Mouse (Mus musculus): ENCODE measurements at regions not wholly inside any gene's neighbourhood (a gene's known extent, or its start where the extent isn't known, plus 50 kb on each side); places are given as distances from the start of the nearest gene placed in this dataset.
A peak's percentile ranks its signal among the peaks of the same experiment; 100 is the strongest.

DNA sequence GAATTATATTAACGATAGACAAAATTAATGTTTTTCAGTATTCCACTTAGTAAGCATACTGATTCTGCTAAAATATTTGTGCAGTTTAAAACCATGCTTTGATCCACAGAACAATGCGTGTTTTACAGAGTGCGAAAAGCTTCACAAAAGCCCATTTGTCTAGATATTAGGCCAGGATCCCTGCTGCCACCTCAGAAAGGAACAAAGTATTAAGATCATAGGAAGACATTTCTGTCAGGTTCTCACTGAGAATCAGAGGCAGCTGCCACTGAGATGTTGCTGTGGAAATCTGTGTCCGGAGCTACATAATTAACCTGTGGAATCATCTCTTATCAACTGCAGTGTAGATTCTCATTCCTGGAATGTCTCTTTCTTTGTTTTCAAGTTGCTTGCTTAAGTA is 656.9 kb downstream of the Car8 start:
- TF ChIP-seq CTCF (IDR thresholded peaks at IDR 0.05; ENCODE audit: borderline replicate concordance, insufficient read depth, low read length): no peak
- no peak for TF ChIP-seq POLR2A (IDR thresholded peaks at IDR 0.05; ENCODE audit: low read depth, low read length)
- no peaks in the 10 kb centered on the region for H3K4me1 ChIP-seq (ENCODE audit: control insufficient read depth, insufficient read depth, low read length)
- no peak overlapping the region for H3K27ac ChIP-seq (ENCODE audit: insufficient read depth, low read length)
- H3K4me3 ChIP-seq (ENCODE audit: insufficient read depth, low read length): no peak overlapping the region

DNA sequence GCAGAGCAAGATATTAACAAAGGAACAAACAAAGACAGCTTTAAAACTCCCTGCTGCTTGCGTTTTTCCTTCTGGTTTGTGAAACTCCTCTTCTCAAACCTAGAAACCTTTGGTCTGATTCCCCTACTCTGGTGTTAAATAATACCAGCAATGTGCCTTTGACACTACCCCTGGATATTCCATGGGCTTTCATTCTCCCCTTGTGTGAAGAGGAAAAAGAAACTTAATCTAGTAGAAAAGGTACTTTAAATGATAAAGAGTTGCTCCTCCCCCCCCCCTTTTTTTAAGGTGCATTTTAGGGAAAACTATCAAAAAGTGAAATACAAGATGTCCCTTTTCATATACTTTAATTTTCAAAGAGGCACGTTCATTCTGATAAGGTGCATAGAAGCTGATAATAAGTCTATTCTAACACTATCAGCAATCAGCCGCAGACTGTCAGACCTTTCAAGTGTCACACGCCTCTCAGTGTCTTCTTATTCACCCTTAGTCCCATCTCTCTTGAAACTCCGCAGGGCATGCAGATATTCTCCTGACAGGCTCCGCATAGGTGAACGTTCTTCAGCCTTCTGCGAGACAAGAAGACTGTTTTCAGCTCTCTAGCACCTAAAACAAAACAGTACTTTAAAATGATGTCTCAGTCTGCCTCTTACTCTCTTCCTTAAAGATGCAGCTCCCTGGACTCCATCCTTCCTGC is 657.5 kb downstream of the Car8 start:
- no peaks in the 10 kb centered on the region for H3K4me1 ChIP-seq (ENCODE audit: control insufficient read depth, insufficient read depth, low read length)
- TF ChIP-seq CTCF (IDR thresholded peaks at IDR 0.05; ENCODE audit: borderline replicate concordance, insufficient read depth, low read length): no peak
- no peak for TF ChIP-seq POLR2A (IDR thresholded peaks at IDR 0.05; ENCODE audit: low read depth, low read length)
- H3K4me3 ChIP-seq (ENCODE audit: insufficient read depth, low read length): no peak overlapping the region
- H3K27ac ChIP-seq (ENCODE audit: insufficient read depth, low read length): no peak overlapping the region

DNA sequence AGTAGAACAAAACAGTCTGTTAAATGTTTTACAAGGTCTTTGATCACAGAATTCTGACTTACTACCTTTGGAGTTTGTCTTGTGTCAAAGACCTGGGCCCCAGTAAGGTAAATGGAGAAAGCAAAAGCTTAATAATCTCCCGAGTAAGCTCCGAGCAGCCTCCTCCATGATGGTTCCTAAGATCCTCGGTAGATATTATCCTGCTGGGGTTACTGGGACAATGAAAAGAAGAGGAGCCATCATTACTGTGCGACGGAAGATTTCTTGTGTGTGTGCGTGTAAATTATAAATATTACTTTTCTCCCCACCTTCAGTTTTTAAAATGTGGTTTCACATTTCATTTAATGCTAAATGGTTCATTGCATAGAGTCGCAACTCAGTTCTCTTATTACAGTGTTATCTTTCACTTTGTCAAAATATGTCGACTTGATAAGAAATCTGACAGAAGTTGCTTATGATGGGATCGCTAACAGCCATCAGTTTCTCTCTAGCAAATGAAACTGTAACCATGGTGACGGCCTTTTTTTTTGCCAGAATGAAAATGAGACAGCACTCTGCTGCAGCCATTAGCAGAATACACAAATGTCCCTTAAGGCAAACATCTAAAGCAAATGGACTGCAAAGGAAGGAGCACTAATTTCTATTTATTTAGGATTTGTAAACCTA is 658.2 kb downstream of the Car8 start:
- TF ChIP-seq POLR2A (IDR thresholded peaks at IDR 0.05; ENCODE audit: low read depth, low read length) (no peak), CTCF (IDR thresholded peaks at IDR 0.05; ENCODE audit: borderline replicate concordance, insufficient read depth, low read length) (no peak)
- H3K27ac ChIP-seq (ENCODE audit: insufficient read depth, low read length): no peak overlapping the region
- H3K4me3 ChIP-seq (ENCODE audit: insufficient read depth, low read length): no peak overlapping the region
- no peaks in the 10 kb centered on the region for H3K4me1 ChIP-seq (ENCODE audit: control insufficient read depth, insufficient read depth, low read length)

DNA sequence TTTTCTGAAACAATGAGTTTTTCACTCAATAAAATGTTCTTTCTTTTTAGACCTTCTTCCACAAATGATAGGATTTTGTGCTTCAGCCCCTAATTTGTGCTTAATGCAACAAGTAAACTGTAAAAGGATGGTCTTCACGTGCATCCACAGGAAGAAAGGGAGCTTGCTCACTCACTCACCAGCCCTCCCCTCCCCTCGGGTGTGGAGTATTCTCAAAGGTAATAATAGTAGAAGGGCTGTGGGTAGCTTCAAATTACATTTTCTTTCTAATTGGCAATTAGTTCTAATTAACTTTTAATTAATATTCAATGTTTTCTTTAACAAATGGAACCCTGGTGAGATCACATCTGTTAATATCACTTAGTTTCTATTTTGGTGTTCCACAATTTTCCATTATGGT is 664.8 kb downstream of the Car8 start:
- TF ChIP-seq POLR2A (IDR thresholded peaks at IDR 0.05; ENCODE audit: low read depth, low read length): no peak
- no peak for TF ChIP-seq CTCF (IDR thresholded peaks at IDR 0.05; ENCODE audit: borderline replicate concordance, insufficient read depth, low read length)
- H3K4me3 ChIP-seq (ENCODE audit: insufficient read depth, low read length): no peak overlapping the region
- no peak overlapping the region for H3K27ac ChIP-seq (ENCODE audit: insufficient read depth, low read length)
- no peaks in the 10 kb centered on the region for H3K4me1 ChIP-seq (ENCODE audit: control insufficient read depth, insufficient read depth, low read length)

DNA sequence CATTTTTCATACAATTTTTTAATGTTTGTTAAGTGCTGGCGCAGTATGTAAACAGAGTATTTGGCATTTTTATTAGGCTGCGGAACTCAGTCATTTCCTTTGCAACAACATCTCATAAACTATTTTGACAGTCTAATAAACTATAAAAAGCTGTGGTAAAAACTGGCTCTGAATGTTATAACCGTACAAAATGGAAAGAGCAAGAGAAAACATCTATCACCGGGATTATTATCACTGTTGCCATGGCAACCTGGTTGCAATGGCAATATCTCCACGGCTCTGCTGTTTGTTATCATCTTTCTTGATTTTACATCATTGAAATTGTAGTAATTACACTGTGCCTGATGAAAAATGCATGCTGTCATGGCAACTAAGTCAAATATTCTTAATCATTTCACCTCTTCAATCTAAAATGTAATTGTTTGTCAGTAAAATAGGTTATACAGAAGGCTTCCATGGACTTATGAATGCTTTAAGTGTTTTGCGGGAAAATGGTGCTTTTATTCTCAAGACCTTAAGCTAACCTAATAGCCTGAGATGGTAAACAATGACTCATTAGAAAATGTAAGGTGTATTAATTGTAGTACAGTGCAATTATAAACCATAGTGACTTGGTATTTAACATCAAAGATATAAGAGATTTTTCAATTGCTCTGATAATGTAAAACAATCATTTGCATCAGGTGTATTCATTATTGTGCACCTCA is 671.0 kb downstream of the Car8 start:
- TF ChIP-seq POLR2A (IDR thresholded peaks at IDR 0.05; ENCODE audit: low read depth, low read length): no peak
- no peak for TF ChIP-seq CTCF (IDR thresholded peaks at IDR 0.05; ENCODE audit: borderline replicate concordance, insufficient read depth, low read length)
- Histone ChIP-seq H3K4me1 (ENCODE audit: control insufficient read depth, insufficient read depth, low read length) (no peaks in the 10 kb centered on the region), H3K27ac (ENCODE audit: insufficient read depth, low read length) (no peak overlapping the region), H3K4me3 (ENCODE audit: insufficient read depth, low read length) (no peak overlapping the region)

DNA sequence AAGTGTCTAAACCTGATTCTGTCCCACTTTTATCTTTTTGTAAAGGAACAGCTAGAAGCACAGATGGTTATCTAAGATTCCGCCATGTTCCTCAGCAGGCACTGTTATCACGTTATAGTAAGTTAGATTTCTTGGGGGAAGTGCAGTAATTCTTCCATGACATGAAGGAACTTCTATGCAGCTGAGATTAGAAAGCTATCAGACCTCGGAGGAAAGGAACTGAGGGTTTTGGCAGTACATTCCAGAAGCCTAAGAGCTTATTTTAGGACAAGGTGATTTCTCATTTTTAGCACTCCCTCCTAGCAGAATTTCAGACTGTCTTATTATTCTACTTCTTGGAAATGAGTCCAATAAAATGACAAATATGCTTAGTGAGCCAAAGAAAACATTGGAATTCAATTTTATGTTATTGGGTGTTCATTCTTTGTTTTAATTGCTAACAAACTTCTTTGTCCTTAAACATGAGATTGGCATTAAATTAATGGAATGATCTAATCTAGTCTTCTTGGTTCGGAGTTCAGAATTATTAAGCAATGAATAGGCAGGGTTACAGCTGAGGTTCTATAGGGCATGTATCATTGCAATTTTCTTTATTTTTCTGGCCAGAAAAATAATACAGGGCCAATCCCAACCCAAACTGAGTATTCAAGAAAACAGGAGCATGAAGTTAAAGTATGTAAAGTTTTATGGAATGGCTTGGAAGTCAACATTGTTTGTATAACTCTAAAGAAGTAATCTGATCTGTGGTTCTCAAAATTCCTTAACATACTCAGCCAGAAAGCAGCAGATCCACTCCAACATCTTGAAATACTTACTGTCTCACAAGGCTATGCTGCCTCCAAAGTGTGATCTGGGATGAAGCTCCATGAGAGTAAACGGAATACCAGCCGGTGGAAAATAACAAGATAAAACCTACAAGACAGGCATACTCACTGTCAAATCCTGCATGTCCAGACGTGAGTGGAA is 678.7 kb downstream of the Car8 start:
- H3K4me3 ChIP-seq (ENCODE audit: insufficient read depth, low read length): no peak overlapping the region
- TF ChIP-seq CTCF (IDR thresholded peaks at IDR 0.05; ENCODE audit: borderline replicate concordance, insufficient read depth, low read length): no peak
- 0 out of 2 replicates have a peak, but pooled peaks have one; percentile 23 for TF ChIP-seq POLR2A (IDR thresholded peaks at IDR 0.05; ENCODE audit: low read depth, low read length)
- H3K27ac ChIP-seq (ENCODE audit: insufficient read depth, low read length): peak overlapping the region; percentile 97

DNA sequence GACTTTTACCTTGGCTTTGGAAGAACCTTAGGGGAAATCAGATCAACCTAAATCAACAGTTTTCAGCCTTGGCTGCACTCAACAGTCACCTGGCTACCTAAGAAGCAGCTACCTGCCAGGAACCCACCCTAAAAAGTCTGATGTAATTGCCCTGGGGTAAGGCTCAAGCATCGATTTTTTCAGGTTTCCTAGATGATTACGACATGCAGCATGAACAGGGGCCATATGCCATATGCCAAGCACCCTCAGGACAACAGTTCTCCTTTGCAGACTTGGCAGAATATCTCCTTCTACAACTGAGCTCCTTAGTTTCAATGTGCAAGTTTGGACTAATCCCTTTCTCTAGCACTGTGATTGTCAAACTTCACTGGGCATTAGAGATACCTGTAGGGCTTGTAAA is 680.1 kb downstream of the Car8 start:
- no peak overlapping the region for H3K4me3 ChIP-seq (ENCODE audit: insufficient read depth, low read length)

More for the DNA sequence above, 678.7 kb downstream of the Car8 start:
- peaks cover 4% of the 10 kb centered on the region; the same call in 1 of the 2 replicates for H3K4me1 ChIP-seq (ENCODE audit: control insufficient read depth, insufficient read depth, low read length)

DNA sequence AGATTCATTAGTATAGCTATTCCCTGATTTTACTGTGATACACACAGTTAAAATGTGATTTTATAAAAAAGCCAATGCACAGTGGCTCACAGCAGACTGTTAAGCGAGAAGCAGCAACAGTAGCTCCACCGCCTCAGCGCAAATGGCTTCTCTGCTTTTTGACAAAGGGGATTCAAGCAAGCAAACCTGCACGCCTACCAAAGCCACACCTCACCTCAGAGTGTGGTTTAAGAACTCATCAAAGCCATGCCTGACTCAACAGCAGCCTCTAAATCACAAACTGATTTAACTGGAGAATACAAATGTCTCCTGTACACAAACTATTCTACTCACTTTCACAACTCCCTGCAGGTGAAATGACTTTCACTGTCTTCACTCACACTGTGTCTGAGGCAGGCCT is 704.5 kb downstream of the Car8 start:
- Histone ChIP-seq H3K4me1 (ENCODE audit: control insufficient read depth, insufficient read depth, low read length) (no peaks in the 10 kb centered on the region), H3K27ac (ENCODE audit: insufficient read depth, low read length) (no peak overlapping the region), H3K4me3 (ENCODE audit: insufficient read depth, low read length) (no peak overlapping the region)
- no peak for TF ChIP-seq CTCF (IDR thresholded peaks at IDR 0.05; ENCODE audit: borderline replicate concordance, insufficient read depth, low read length)
- no peak for TF ChIP-seq POLR2A (IDR thresholded peaks at IDR 0.05; ENCODE audit: low read depth, low read length)

More for the DNA sequence above, 680.1 kb downstream of the Car8 start:
- TF ChIP-seq CTCF (IDR thresholded peaks at IDR 0.05; ENCODE audit: borderline replicate concordance, insufficient read depth, low read length) (no peak), POLR2A (IDR thresholded peaks at IDR 0.05; ENCODE audit: low read depth, low read length) (no peak)
- 0 out of 2 replicates have a peak overlapping the region, but pooled peaks have one; percentile 26 for H3K27ac ChIP-seq (ENCODE audit: insufficient read depth, low read length)
- peaks cover 4% of the 10 kb centered on the region; the same call in 1 of the 2 replicates for H3K4me1 ChIP-seq (ENCODE audit: control insufficient read depth, insufficient read depth, low read length)

DNA sequence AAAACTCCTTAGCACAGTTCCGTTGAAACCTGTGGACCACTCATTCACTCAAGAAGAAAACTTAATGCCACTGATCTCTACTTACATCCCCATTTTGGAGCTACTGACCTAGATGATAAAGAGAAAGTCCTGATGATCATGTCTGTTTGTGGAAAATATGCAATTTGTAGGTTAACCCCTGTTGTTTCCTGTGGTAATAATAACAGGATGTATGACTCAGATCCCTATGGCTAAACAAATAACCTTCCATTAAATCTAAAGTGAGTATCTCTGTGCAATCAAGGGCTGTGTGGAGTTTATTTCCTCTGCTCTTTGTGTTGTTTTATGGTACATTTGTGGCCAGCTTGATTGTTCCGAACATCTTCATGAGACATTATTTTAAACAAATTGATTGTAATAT is 711.1 kb downstream of the Car8 start:
- Histone ChIP-seq H3K4me3 (ENCODE audit: insufficient read depth, low read length) (no peak overlapping the region), H3K27ac (ENCODE audit: insufficient read depth, low read length) (no peak overlapping the region), H3K4me1 (ENCODE audit: control insufficient read depth, insufficient read depth, low read length) (no peaks in the 10 kb centered on the region)
- TF ChIP-seq CTCF (IDR thresholded peaks at IDR 0.05; ENCODE audit: borderline replicate concordance, insufficient read depth, low read length) (no peak), POLR2A (IDR thresholded peaks at IDR 0.05; ENCODE audit: low read depth, low read length) (no peak)
